In the genomic region with DNA sequence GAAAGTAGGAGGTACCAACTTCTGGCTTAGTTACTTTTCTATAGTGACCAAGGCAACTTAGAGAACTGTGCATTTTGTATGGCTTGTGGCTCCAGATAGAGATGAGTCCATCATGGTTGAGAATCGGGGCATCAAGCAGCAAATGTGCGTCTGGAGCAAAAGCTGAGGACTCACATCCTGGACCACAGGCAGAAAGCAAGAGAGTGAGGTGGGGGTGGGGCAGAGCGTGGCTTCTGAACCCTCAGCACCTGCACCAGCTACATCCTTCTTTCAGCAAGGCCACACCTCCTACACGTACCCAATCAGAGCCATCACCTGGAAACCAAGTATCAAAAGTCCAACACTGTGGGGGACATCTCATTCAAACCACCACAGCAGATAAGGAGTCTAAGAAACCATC, we compare ENCODE assay signal across 22 mouse cellular contexts.
"Had no signal": no experiment of that assay in that cellular context is flagged by ENCODE, and none has a peak within 500 bp of the region (broad histone marks: within the 10 kb centered on the region; RNA-seq: fewer than 3 reads in every experiment).

No protein-coding gene starts in this region.

- ATAC-seq: liver, postnatal 0 days; lung, postnatal 0 days; midbrain, embryonic 13.5 days; midbrain, embryonic 16.5 days had no signal

- H3K27me3 ChIP-seq: kidney, embryonic 15.5 days; limb, embryonic 12.5 days; limb, embryonic 15.5 days; midbrain, embryonic 13.5 days; stomach, embryonic 15.5 days had no signal

- H3K4me2 ChIP-seq: kidney, embryonic 15.5 days; limb, embryonic 12.5 days; limb, embryonic 15.5 days; liver, embryonic 11.5 days; lung, embryonic 14.5 days; midbrain, embryonic 13.5 days; stomach, embryonic 15.5 days had no signal

- DNase-seq: kidney, adult 11 months; kidney, adult 8-10 months; kidney, postnatal 10 days; kidney, postnatal 36 days; layer of hippocampus, postnatal 36 days; left cerebral cortex, postnatal 4 days; liver, postnatal 0 days; lung, embryonic 14.5 days had no signal

- H3K9me3 ChIP-seq: kidney, embryonic 15.5 days; limb, embryonic 15.5 days; midbrain, embryonic 10.5 days; stomach, embryonic 15.5 days had no signal

- H3K4me1 ChIP-seq: kidney, embryonic 15.5 days; limb, embryonic 12.5 days; limb, embryonic 15.5 days; midbrain, embryonic 10.5 days; midbrain, embryonic 13.5 days; stomach, embryonic 15.5 days had no signal

- H3K36me3 ChIP-seq: kidney, embryonic 15.5 days; limb, embryonic 12.5 days; limb, embryonic 15.5 days; midbrain, embryonic 10.5 days; midbrain, embryonic 13.5 days; stomach, embryonic 15.5 days had no signal

- H3K9ac ChIP-seq: kidney, embryonic 15.5 days; limb, embryonic 12.5 days; limb, embryonic 15.5 days; liver, embryonic 14.5 days; liver, postnatal 0 days; lung, embryonic 14.5 days; midbrain, embryonic 13.5 days; stomach, embryonic 15.5 days had no signal

- H3K4me3 ChIP-seq: kidney, embryonic 15.5 days; left cerebral cortex, adult 2 months; limb, embryonic 12.5 days; limb, embryonic 15.5 days; megakaryocyte, embryonic 14.5 days; midbrain, embryonic 10.5 days; midbrain, embryonic 13.5 days; myocyte; stomach, embryonic 15.5 days had no signal

- H3K27ac ChIP-seq: kidney, embryonic 15.5 days; left cerebral cortex, adult 2 months; limb, embryonic 12.5 days; limb, embryonic 15.5 days; liver, embryonic 14.5 days; macrophage; midbrain, embryonic 10.5 days; midbrain, embryonic 13.5 days; stomach, embryonic 15.5 days had no signal
